Mouse (Mus musculus) forebrain, embryonic 16.5 days (tissue): ENCODE measurements around the gene Dpp10. TPM values are rescaled to one million over a fixed set of nuclear protein-coding genes. Genes with fewer than 3 reads are reported as not detected.

Experiments
- ATAC-seq: fragments of 200-750 bp; cut with Nextera tagmentation; 2 replicates; pipeline ENCODE4 v1.8.0; 2017; ENCODE audit warnings: mild to moderate bottlenecking, moderate library complexity
- H3K27ac ChIP-seq: fragments of 300-500 bp; sonication (generic); 2 replicates; pipeline ENCODE4 v1.5.1; 2014; ENCODE audit warnings: low read length, control low read depth
- H3K27me3 ChIP-seq: fragments of 300-500 bp; sonication (generic); replicated peaks from 2 replicates; pipeline ENCODE4 v1.6.1; 2014; ENCODE audit warnings: low read length; ENCODE audit not compliant: control insufficient read depth, insufficient read depth
- H3K36me3 ChIP-seq: fragments of 300-500 bp; sonication (generic); 2 replicates; pipeline ENCODE4 v1.6.1; 2014; ENCODE audit not compliant: control insufficient read depth, insufficient read depth
- H3K4me1 ChIP-seq: fragments of 300-500 bp; sonication (generic); replicated peaks from 2 replicates; pipeline ENCODE4 v1.6.1; 2014; ENCODE audit warnings: low read length; ENCODE audit not compliant: control insufficient read depth, insufficient read depth
- H3K4me2 ChIP-seq: fragments of 300-500 bp; sonication (generic); 2 replicates; pipeline ENCODE4 v1.6.1; 2014; ENCODE audit warnings: mild to moderate bottlenecking, low read length, control low read depth
- H3K4me3 ChIP-seq: fragments of 300-500 bp; sonication (generic); replicated peaks from 2 replicates; pipeline ENCODE4 v1.5.1; 2014; ENCODE audit warnings: mild to moderate bottlenecking, low read length, control low read depth
- H3K9ac ChIP-seq: fragments of 300-500 bp; sonication (generic); replicated peaks from 2 replicates; pipeline ENCODE4 v1.6.1; 2014; ENCODE audit warnings: low read depth, low read length, control low read depth
- H3K9me3 ChIP-seq: fragments of 300-500 bp; sonication (generic); 2 replicates; pipeline ENCODE4 v1.6.1; 2016; ENCODE audit warnings: low read length; ENCODE audit not compliant: control insufficient read depth
- WGBS: fragments of 180-500 bp; shearing (Covaris S2); extraction: QIAGEN DNeasy Blood & Tissue Kit; methylation state at CpG from one replicate; pipeline ENCODE4 v1.1.7; 2014; 5-methylcytosine and 5-hydroxymethylcytosine counted together
- polyA plus RNA-seq: library from polyadenylated mRNA; unstranded; fragments of >200 nt; fragmentation: Nextera tagmentation; extraction: Ambion mirVana; gene quantifications from 2 replicates; pipeline ENCODE4 v1.2.1, GENCODE M21; 2015

The Dpp10 gene
- polyA plus RNA-seq, 1 experiment from 2014 or later: 10.4 TPM

DNA sequence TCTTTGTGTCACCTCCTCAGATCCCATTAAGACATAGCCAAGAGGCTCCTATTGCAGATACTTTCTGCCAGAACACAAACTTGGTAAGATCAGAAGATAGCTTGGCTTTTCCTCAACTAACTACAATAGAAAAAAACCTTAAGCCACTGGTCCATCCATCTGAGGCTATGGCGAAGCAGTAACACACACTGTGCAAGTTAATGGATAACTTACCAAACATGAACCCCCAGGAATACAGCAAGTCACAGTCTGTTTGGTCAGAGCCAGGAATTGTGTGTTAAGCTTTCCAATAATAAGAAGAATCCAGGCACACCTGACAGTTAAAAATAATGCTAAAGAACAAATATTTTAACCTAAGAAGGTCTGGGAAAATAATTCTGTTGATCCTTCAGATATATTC lies 502.9 kb downstream of the Dpp10 start:
- Histone ChIP-seq H3K27ac (no peak overlapping the region), H3K27me3 (no peaks in the 10 kb centered on the region), H3K4me2 (no peak overlapping the region), H3K4me1 (no peaks in the 10 kb centered on the region), H3K9me3 (no peaks in the 10 kb centered on the region), H3K36me3 (no peaks in the 10 kb centered on the region), H3K9ac (no peak overlapping the region), H3K4me3 (no peak overlapping the region)
- WGBS: 88% methylated on average over 1 of the region's 1 CpGs
- ATAC-seq: no peak

DNA sequence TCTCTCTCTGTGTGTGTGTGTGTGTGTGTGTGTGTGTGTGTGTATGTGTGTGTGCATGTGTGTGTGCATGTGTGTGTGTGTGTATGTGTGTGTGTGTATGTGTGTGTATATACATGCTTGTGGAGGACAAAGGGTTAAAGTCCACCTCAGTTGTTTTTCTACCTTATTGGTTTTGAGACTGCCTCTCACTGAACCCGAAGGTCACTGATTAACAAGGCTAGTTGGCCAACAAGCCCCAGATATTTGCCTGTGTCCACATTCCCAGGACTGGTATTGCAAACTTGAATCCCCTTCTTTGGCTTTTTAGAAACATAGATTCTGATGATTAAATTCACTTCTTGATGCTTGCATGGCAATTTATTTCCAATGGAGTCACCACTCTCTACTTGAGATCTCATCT lies 577.6 kb downstream of the Dpp10 start:
- Histone ChIP-seq H3K27ac (no peak overlapping the region), H3K4me2 (no peak overlapping the region), H3K9ac (no peak overlapping the region), H3K4me1 (no peaks in the 10 kb centered on the region), H3K27me3 (no peaks in the 10 kb centered on the region), H3K36me3 (no peaks in the 10 kb centered on the region), H3K9me3 (no peaks in the 10 kb centered on the region), H3K4me3 (no peak overlapping the region)
- 67% methylated on average over 1 of the region's 1 CpGs for WGBS
- no peak for ATAC-seq

GRCm38 (mm10) chr1:123414163-123414562 lies 631.2 kb downstream of the Dpp10 start:
- Histone ChIP-seq H3K4me3 (no peak overlapping the region), H3K4me1 (no peaks in the 10 kb centered on the region), H3K4me2 (no peak overlapping the region), H3K36me3 (no peaks in the 10 kb centered on the region), H3K9me3 (no peaks in the 10 kb centered on the region), H3K27ac (no peak overlapping the region), H3K27me3 (no peaks in the 10 kb centered on the region), H3K9ac (no peak overlapping the region)
- ATAC-seq: no peak
- WGBS: 58% methylated on average over 1 of the region's 1 CpGs

- no peak overlapping the region for H3K9ac ChIP-seq
- ATAC-seq: no peak
- H3K36me3 ChIP-seq: no peaks in the 10 kb centered on the region
- H3K4me3 ChIP-seq: no peak overlapping the region
- H3K27me3 ChIP-seq: no peaks in the 10 kb centered on the region
- H3K27ac ChIP-seq: no peak overlapping the region
- no peak overlapping the region for H3K4me2 ChIP-seq
- H3K9me3 ChIP-seq: no peaks in the 10 kb centered on the region
- WGBS: 75% methylated on average over 2 of the region's 2 CpGs
- H3K4me1 ChIP-seq: no peaks in the 10 kb centered on the region
Measured at GRCm38 (mm10) chr1:123351300-123351699, 694.1 kb downstream of the Dpp10 start.

GRCm38 (mm10) chr1:123337877-123338276 lies 707.5 kb downstream of the Dpp10 start:
- Histone ChIP-seq H3K4me3 (no peak overlapping the region), H3K36me3 (no peaks in the 10 kb centered on the region), H3K9me3 (no peaks in the 10 kb centered on the region), H3K4me1 (no peaks in the 10 kb centered on the region), H3K4me2 (no peak overlapping the region), H3K27me3 (no peaks in the 10 kb centered on the region), H3K27ac (no peak overlapping the region), H3K9ac (no peak overlapping the region)
- WGBS: 83% methylated on average over 1 of the region's 1 CpGs
- no peak for ATAC-seq

DNA sequence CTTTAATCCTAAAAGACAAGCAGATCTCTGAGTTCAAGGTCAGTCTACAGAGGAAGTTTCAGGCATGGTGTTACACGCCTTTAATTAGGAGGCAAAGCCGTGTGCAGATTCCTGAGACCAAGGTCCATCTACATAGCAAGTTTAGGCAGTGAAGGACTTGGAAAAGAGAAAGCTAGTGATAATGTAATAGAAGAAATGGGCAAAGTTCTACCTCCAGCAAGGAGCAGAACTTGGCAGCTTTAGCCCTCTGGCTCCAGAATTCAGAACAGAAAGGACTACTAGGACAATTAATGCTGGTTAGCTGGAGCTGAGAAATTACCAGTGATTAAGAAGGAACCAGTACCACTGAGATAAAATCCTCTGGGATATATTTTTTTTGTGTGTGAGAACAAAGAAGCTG lies 728.5 kb downstream of the Dpp10 start:
- ATAC-seq: no peak
- no peaks in the 10 kb centered on the region for H3K36me3 ChIP-seq
- H3K9ac ChIP-seq: no peak overlapping the region
- H3K4me3 ChIP-seq: no peak overlapping the region
- H3K4me1 ChIP-seq: no peaks in the 10 kb centered on the region
- H3K9me3 ChIP-seq: no peaks in the 10 kb centered on the region
- no peak overlapping the region for H3K27ac ChIP-seq
- H3K27me3 ChIP-seq: no peaks in the 10 kb centered on the region
- no peak overlapping the region for H3K4me2 ChIP-seq
- 97% methylated on average over 2 of the region's 2 CpGs for WGBS
